Mouse (Mus musculus) inflammation-experienced regulatory T-cells (primary cell): ENCODE measurements around the gene Scgb2b3. TPM values are rescaled to one million over a fixed set of nuclear protein-coding genes. Genes with fewer than 3 reads are reported as not detected.

Experiments
- polyA plus RNA-seq, 2 experiments: library from polyadenylated mRNA; unstranded; fragments of 100-300 nt; shearing (Covaris generic); gene quantifications; one replicate each; pipeline ENCODE4 v1.2.1; 2017

The Scgb2b3 gene
- polyA plus RNA-seq = not detected

DNA sequence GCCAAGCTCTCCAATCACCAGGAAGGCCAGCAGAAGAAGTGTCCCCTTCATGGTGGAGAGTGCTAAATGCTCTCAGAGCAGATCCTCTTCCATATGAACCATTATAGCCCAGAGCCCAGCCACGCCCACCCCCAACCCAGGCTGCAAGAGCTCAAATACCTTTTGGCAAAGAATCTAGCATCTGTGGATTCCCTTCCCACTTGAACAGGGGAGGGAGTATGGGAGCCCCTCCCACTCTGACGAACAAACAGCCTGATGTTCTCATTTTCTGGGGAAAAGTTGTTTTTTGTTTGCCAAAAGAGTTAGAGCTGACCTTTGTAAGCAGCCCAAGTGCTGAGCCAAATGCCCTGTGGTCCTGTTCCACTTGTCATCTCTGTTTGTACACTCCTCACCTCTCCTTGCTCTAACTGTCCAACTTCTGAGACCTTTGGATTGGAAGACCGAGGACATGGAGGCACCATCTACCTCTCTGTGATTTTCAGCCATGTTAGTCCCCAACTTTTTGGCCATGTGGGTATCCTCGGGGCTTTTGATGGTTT lies at the start of gene Scgb2b3:
TSS of gene Scgb2b3 (minus strand) at position 51 of the 539 bp plus-strand sequence.

DNA sequence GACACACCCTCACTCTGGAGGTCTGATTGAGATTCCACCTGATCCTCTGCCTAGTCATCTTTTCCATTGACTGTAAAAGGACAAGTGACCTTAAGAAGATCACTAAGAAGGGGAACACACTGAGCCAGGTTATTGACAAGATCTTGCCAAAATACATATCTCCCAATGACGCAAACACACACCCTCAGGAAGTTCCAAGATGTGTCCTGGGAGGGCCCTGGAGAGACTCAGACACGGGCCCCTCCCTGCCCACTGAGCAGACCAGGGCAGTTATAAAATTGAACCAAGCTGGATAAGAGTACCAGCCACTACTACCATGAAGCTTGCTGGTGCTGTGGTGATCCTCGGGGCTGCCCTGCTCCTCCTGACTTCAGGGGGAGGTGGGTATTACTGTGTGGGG lies 13.4 kb upstream of the Scgb2b3 start, which contains the start of gene Scgb1b3:
TSS of gene Scgb1b3 (plus strand) at position 301 of the 400 bp plus-strand sequence.

Other genes starting within 250 kb of the Scgb2b3 start
- gene Hpn, start 246.8 kb downstream of the Scgb2b3 start, polyA plus RNA-seq = 1 to 10 TPM; 3.8 to 8.1 TPM
- 1 to 10 TPM in 1 of 2 experiments, under 1 TPM in 1; 0.55 to 2.5 TPM for gene Scn1b, start 235.1 kb downstream of the Scgb2b3 start, polyA plus RNA-seq
- 100 to 1,000 TPM; 303 to 707 TPM for gene Gramd1a, start 206.2 kb downstream of the Scgb2b3 start, polyA plus RNA-seq
- not detected for gene Scgb2b2, start 71.6 kb downstream of the Scgb2b3 start, polyA plus RNA-seq
- not detected for gene Scgb1b2, start 70.3 kb downstream of the Scgb2b3 start, polyA plus RNA-seq
- gene Scgb1b3, start 13.5 kb upstream of the Scgb2b3 start, polyA plus RNA-seq = not detected